Mouse (Mus musculus) brain, embryonic 14.5 days (tissue): Measurements from ENCODE around the gene Aldh1l1.

Experiments used
- CTCF ChIP-seq: fragments of 200-500 bp; IDR thresholded peaks from 2 replicates; pipeline ENCODE4 v1.5.1; 2012; ENCODE audit warnings: inconsistent platforms, mild to moderate bottlenecking, moderate library complexity, borderline replicate concordance; ENCODE audit not compliant: insufficient read depth, insufficient read length; ENCODE audit errors: extremely low read depth
- POLR2A ChIP-seq: fragments of 200-500 bp; IDR thresholded peaks from 2 replicates; pipeline ENCODE4 v1.6.1; 2012; ENCODE audit warnings: mild to moderate bottlenecking, inconsistent platforms, borderline replicate concordance; ENCODE audit not compliant: poor library complexity, insufficient read depth, insufficient read length, severe bottlenecking; ENCODE audit errors: extremely low read depth

- TF ChIP-seq CTCF (no peak), POLR2A (no peak)
Measured at GRCm38 (mm10) chr6:90567486-90567885, 81.3 kb downstream of the Aldh1l1 start.
